Comparison of ENCODE assay signal across 8 mouse cellular contexts in the genomic region with DNA sequence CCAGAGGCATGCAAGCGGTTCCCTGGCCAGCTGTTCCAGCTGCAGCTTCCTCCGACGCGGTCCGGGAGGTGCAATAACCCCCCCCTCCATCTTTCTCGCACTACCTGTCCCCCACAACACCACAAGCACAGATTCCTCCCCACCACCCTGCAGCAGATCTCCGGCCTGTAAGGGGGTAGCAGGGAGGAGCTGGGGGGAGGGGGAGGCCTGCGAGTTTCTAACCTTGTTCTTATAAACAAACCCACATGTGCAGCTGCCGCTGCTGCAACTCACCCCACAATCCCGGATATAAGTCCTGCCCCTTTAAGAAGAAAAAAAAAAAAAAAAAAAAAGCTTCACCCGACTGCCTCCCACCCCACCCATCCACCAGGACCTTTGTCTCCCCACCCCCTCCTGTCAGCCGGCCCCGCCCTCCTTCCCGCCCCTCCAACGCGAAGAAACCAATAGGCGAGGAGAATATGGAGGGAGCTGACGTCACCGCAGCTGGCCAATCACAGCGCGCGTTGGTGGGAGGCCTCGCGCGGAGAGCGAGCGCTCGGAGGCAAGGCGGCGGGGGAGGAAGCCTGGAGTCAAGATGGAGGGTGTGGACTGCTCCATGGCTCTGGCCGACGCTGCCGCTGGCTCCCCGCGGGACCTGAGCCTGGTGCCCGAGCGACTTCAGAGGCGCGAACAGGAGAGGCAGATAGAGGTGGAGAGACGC. TPM values are rescaled to one million over a fixed set of nuclear protein-coding genes. Genes with fewer than 3 reads are reported as not detected.
A peak's percentile ranks its signal among the peaks of the same experiment; 100 is the strongest.
DNase-seq lines count a peak whose midpoint lies in the region; ATAC-seq and TF ChIP-seq lines count a peak whose summit lies in the region.

A gene (plus strand): TSS at position 569 of the 700 bp plus-strand sequence.

- peak within 1 kb of the TSS; percentile 94 for H3K4me3 ChIP-seq in bone marrow macrophage, adult 2 months (ENCODE audit: insufficient read depth, low read length)
- peak within 1 kb of the TSS; percentile 89 for H3K4me3 ChIP-seq in embryonic fibroblast, embryonic 13.5 days (ENCODE audit: insufficient read depth, low read length)
- H3K4me3 ChIP-seq in kidney, embryonic 14.5 days (ENCODE audit: low read length), result peak within 1 kb of the TSS; percentile 95
- peak within 1 kb of the TSS; percentile 95 for H3K4me3 ChIP-seq in limb, embryonic 15.5 days

- no peaks in the 10 kb centered on the region for H3K9me3 ChIP-seq in kidney, embryonic 14.5 days (ENCODE audit: control insufficient read depth, low read length)
- no peaks in the 10 kb centered on the region for H3K9me3 ChIP-seq in limb, embryonic 15.5 days

- peak within 1 kb of the TSS; percentile 85 for H3K9ac ChIP-seq in kidney, embryonic 14.5 days (ENCODE audit: low read depth, low read length)
- peak within 1 kb of the TSS; percentile 86 for H3K9ac ChIP-seq in limb, embryonic 15.5 days

- H3K27me3 ChIP-seq in kidney, embryonic 14.5 days (ENCODE audit: control insufficient read depth, insufficient read depth, low read length), result no peaks in the 10 kb centered on the region
- H3K27me3 ChIP-seq in limb, embryonic 15.5 days, result no peaks in the 10 kb centered on the region

- H3K27ac ChIP-seq in bone marrow macrophage, adult 2 months (ENCODE audit: insufficient read depth, low read depth, low read length), result peak within 1 kb of the TSS; percentile 84
- H3K27ac ChIP-seq in embryonic fibroblast, embryonic 13.5 days (ENCODE audit: insufficient read depth, low read length), result peak within 1 kb of the TSS; percentile 97
- peak within 1 kb of the TSS; percentile 97 for H3K27ac ChIP-seq in kidney, embryonic 14.5 days (ENCODE audit: low read depth, low read length)
- peak within 1 kb of the TSS; percentile 98 for H3K27ac ChIP-seq in limb, embryonic 15.5 days

- H3K4me1 ChIP-seq in bone marrow macrophage, adult 2 months (ENCODE audit: control insufficient read depth, insufficient read depth, low read length), result peaks cover 14% of the 10 kb centered on the region
- H3K4me1 ChIP-seq in embryonic fibroblast, embryonic 13.5 days (ENCODE audit: control insufficient read depth, insufficient read depth, low read length), result peaks cover 4% of the 10 kb centered on the region; the same call in 1 of the 2 replicates
- H3K4me1 ChIP-seq in kidney, embryonic 14.5 days (ENCODE audit: control insufficient read depth, insufficient read depth, low read length), result peaks cover 21% of the 10 kb centered on the region
- H3K4me1 ChIP-seq in limb, embryonic 15.5 days, result peaks cover 30% of the 10 kb centered on the region

- peak within 1 kb of the TSS; percentile 97 for H3K4me2 ChIP-seq in kidney, embryonic 14.5 days (replicated peaks; ENCODE audit: low read depth, low read length)
- peak within 1 kb of the TSS; percentile 83 for H3K4me2 ChIP-seq in limb, embryonic 15.5 days

- peaks cover 3% of the 10 kb centered on the region; the same call in 1 of the 2 replicates for H3K36me3 ChIP-seq in kidney, embryonic 14.5 days (ENCODE audit: control insufficient read depth, insufficient read depth, low read length)
- no peaks in the 10 kb centered on the region; the same call in 1 of the 2 replicates for H3K36me3 ChIP-seq in limb, embryonic 15.5 days

- peak; percentile 98 for DNase-seq in A20 (ENCODE audit: low read depth, low spot score)
- DNase-seq in heart, adult 9 months (ENCODE audit: low spot score in 2 of 2), result peak; percentile 96
- DNase-seq in monocyte, adult 2 months (ENCODE audit: low read depth in 1 of 2, low spot score in 2 of 2), result peak; percentile 89 to 91
- DNase-seq in spleen, postnatal 36 days (ENCODE audit: low spot score in 2 of 2), result peak; percentile 96 to 97

- peak; percentile 91 for ATAC-seq in kidney, embryonic 14.5 days (ENCODE audit: low FRiP score, low TSS enrichment)
- ATAC-seq in limb, embryonic 15.5 days (ENCODE audit: insufficient number of reproducible peaks, low FRiP score, low TSS enrichment, low read depth), result peak; percentile 95

- under 1% methylated on average over 40 of the region's 40 CpGs for WGBS in kidney, embryonic 14.5 days
- under 1% methylated on average over 40 of the region's 40 CpGs for WGBS in limb, embryonic 15.5 days

- TF ChIP-seq POLR2A in bone marrow macrophage, adult 2 months (IDR thresholded peaks at IDR 0.05; ENCODE audit: borderline replicate concordance, low read depth, low read length), result peak; percentile 22; the same call in 1 of the 2 replicates
- peak; percentile 98 for TF ChIP-seq POLR2A in embryonic fibroblast, embryonic 13.5 days (IDR thresholded peaks at IDR 0.05; ENCODE audit: low read depth, low read length)

- no peak for TF ChIP-seq CTCF in bone marrow macrophage, adult 2 months (IDR thresholded peaks at IDR 0.05; ENCODE audit: low read depth, low read length)
- no peak for TF ChIP-seq CTCF in embryonic fibroblast, embryonic 13.5 days (IDR thresholded peaks at IDR 0.05; ENCODE audit: borderline replicate concordance, insufficient read depth, low read length)

RNA-seq across cellular contexts. Expression of the gene that starts here (rescaled TPM):
- polyA plus RNA-seq in bone marrow macrophage, adult 2 months (2012; ENCODE audit: insufficient read depth, insufficient read length, missing spikeins), result 11.4 and 13.6 TPM in 2 replicates
- polyA plus RNA-seq in embryonic fibroblast, embryonic 13.5 days (2011; ENCODE audit: insufficient read length, low read depth, missing spikeins), result 11.5 and 16.5 TPM in 2 replicates
- 71.0 and 82.1 TPM in 2 replicates for polyA plus RNA-seq in kidney, embryonic 14.5 days (2014; fragmentation: Nextera tagmentation; extraction: Ambion mirVana)
- 51.2 and 54.1 TPM in 2 replicates for polyA plus RNA-seq in limb, embryonic 15.5 days (2015; fragmentation: Nextera tagmentation; extraction: Ambion mirVana)

Comparison
In these comparisons a context has a peak if more than half of its experiments do, and no peak if none do; other contexts are left out.
1. Peak in every context shown above with its lines: DNase-seq, ATAC-seq, H3K4me3 ChIP-seq and H3K27ac ChIP-seq.